8 mouse cellular contexts compared by ENCODE assay signal in the genomic region with DNA sequence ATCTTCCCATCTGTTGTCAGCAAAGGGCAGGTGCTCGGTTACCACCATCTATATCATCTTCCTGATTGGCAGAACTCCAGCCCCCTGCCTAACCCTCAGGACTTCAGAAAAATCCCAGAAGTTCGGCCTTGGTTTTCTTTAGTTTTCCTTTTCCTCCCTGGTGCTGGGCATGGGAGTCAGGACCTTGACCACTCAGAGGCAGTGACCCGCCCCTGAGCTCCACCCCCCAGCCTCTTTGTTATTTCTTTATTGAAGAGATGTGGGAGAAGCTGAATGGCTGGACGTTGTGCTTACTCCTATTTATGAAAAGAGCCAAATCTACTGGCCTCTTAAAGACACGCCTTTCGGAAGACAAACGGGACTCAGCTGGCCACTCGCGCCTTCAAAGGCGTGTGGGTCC. TPM values are rescaled to one million over a fixed set of nuclear protein-coding genes. Genes with fewer than 3 reads are reported as not detected.
DNase-seq lines count a peak whose midpoint lies in the region; ATAC-seq and TF ChIP-seq lines count a peak whose summit lies in the region.

No protein-coding gene starts in this region.

- DNase-seq in left cerebral cortex, adult 2 months (ENCODE audit: extremely low spot score in 1 of 2, low spot score in 2 of 2): no peak
- DNase-seq in left cerebral cortex, postnatal 14 days (ENCODE audit: low spot score in 2 of 2): no peak
- no peak for DNase-seq in left cerebral cortex, postnatal 36 days (ENCODE audit: low spot score in 2 of 2)
- no peak for DNase-seq in yolk sac, embryonic 10.5 days (ENCODE audit: low spot score)

- 3% methylated on average over 10 of the region's 10 CpGs for WGBS in heart, embryonic 16.5 days
- 5% methylated on average over 10 of the region's 10 CpGs for WGBS in limb, embryonic 13.5 days
- 7% methylated on average over 10 of the region's 10 CpGs for WGBS in midbrain, embryonic 12.5 days

- no peak for TF ChIP-seq CTCF in left cerebral cortex, adult 2 months (IDR thresholded peaks at IDR 0.05)

- H3K4me2 ChIP-seq in heart, embryonic 16.5 days (ENCODE audit: low read depth, low read length): peak overlapping the region; percentile 75
- peak overlapping the region; percentile 96 for H3K4me2 ChIP-seq in limb, embryonic 13.5 days (replicated peaks)
- H3K4me2 ChIP-seq in midbrain, embryonic 12.5 days (replicated peaks): peak overlapping the region; percentile 85

- peak overlapping the region; percentile 65 for H3K9ac ChIP-seq in heart, embryonic 16.5 days (ENCODE audit: low read length)
- peak overlapping the region; percentile 69 for H3K9ac ChIP-seq in limb, embryonic 13.5 days
- H3K9ac ChIP-seq in midbrain, embryonic 12.5 days (replicated peaks): peak overlapping the region; percentile 74

- intact Hi-C loops in left cerebral cortex, adult 2 months (cut with DNase I): no loop called here
- intact Hi-C loops in left cerebral cortex, postnatal 14 days (cut with DNase I): no loop called here
- intact Hi-C loops in left cerebral cortex, postnatal 36 days (cut with DNase I): no loop called here

- 0 out of 2 replicates have a peak, but pooled peaks have one; percentile 2 for ATAC-seq in common myeloid progenitor, adult 5-6 weeks (replicated peaks; ENCODE audit: low read depth, poor library complexity, severe bottlenecking)
- peak; percentile 23 for ATAC-seq in heart, embryonic 16.5 days (replicated peaks; ENCODE audit: extremely low read depth, insufficient read depth, low FRiP score)
- ATAC-seq in limb, embryonic 13.5 days (ENCODE audit: low FRiP score, low read depth): no peak
- no peak; the same call in 1 of the 2 replicates for ATAC-seq in midbrain, embryonic 12.5 days (ENCODE audit: low FRiP score, low read depth)

- no peaks in the 10 kb centered on the region for H3K36me3 ChIP-seq in heart, embryonic 16.5 days (ENCODE audit: control insufficient read depth, insufficient read depth)
- no peaks in the 10 kb centered on the region for H3K36me3 ChIP-seq in limb, embryonic 13.5 days
- H3K36me3 ChIP-seq in midbrain, embryonic 12.5 days: no peaks in the 10 kb centered on the region

- no peaks in the 10 kb centered on the region for H3K9me3 ChIP-seq in heart, embryonic 16.5 days (replicated peaks; ENCODE audit: control insufficient read depth, low read length)
- no peaks in the 10 kb centered on the region for H3K9me3 ChIP-seq in limb, embryonic 13.5 days
- H3K9me3 ChIP-seq in midbrain, embryonic 12.5 days: no peaks in the 10 kb centered on the region

- peak overlapping the region; percentile 93 for H3K27ac ChIP-seq in left cerebral cortex, adult 2 months
- peak overlapping the region; percentile 84 for H3K27ac ChIP-seq in heart, embryonic 16.5 days (ENCODE audit: low read length)
- peak overlapping the region; percentile 39; the same call in 1 of the 2 replicates for H3K27ac ChIP-seq in limb, embryonic 13.5 days
- H3K27ac ChIP-seq in midbrain, embryonic 12.5 days (replicated peaks): peak overlapping the region; percentile 87

- H3K27me3 ChIP-seq in heart, embryonic 16.5 days (ENCODE audit: control insufficient read depth, insufficient read depth, low read length): peaks cover 3% of the 10 kb centered on the region; the same call in 1 of the 2 replicates
- peaks cover 53% of the 10 kb centered on the region for H3K27me3 ChIP-seq in limb, embryonic 13.5 days
- peaks cover 34% of the 10 kb centered on the region for H3K27me3 ChIP-seq in midbrain, embryonic 12.5 days

- peak overlapping the region; percentile 60 for H3K4me3 ChIP-seq in left cerebral cortex, adult 2 months
- H3K4me3 ChIP-seq in heart, embryonic 16.5 days (ENCODE audit: low read length): peak overlapping the region; percentile 51
- H3K4me3 ChIP-seq in limb, embryonic 13.5 days: peak overlapping the region; percentile 69
- peak overlapping the region; percentile 73 for H3K4me3 ChIP-seq in midbrain, embryonic 12.5 days

- peaks cover 10% of the 10 kb centered on the region for H3K4me1 ChIP-seq in heart, embryonic 16.5 days (ENCODE audit: control insufficient read depth, insufficient read depth, low read length)
- H3K4me1 ChIP-seq in limb, embryonic 13.5 days: peaks cover 15% of the 10 kb centered on the region
- H3K4me1 ChIP-seq in midbrain, embryonic 12.5 days: peaks cover 16% of the 10 kb centered on the region

RNA-seq across cellular contexts. Expression of gene 6430548M08Rik, which starts 0.6 kb away (rescaled TPM):
- total RNA-seq in left cerebral cortex, adult 2 months (2021): 100 to 1,000 TPM; 234 to 249 TPM
- total RNA-seq in left cerebral cortex, postnatal 14 days (2021): 100 to 1,000 TPM; 134 to 145 TPM
- total RNA-seq in common myeloid progenitor, adult 5-6 weeks (2017): 0.68 and 9.3 TPM in 2 replicates
- 8.4 and 9.4 TPM in 2 replicates for polyA plus RNA-seq in heart, embryonic 16.5 days (2015; fragmentation: Nextera tagmentation; extraction: Ambion mirVana)
- polyA plus RNA-seq in limb, embryonic 13.5 days (2015; fragmentation: Nextera tagmentation; extraction: Ambion mirVana): 3.3 and 3.4 TPM in 2 replicates
- polyA plus RNA-seq in midbrain, embryonic 12.5 days (2016; fragmentation: Nextera tagmentation; extraction: Ambion mirVana): 16.6 and 20.8 TPM in 2 replicates
- total RNA-seq in left cerebral cortex, postnatal 36 days (2021): 100 to 1,000 TPM; 246 to 248 TPM

RNA-seq across cellular contexts. Expression of gene Zdhhc7, which starts 12.0 kb away (rescaled TPM):
- total RNA-seq in left cerebral cortex, adult 2 months (2021): 10 to 100 TPM; 33.5 to 38.5 TPM
- total RNA-seq in left cerebral cortex, postnatal 14 days (2021): 10 to 100 TPM; 36.0 to 44.1 TPM
- 9.7 and 19.6 TPM in 2 replicates for total RNA-seq in common myeloid progenitor, adult 5-6 weeks (2017)
- 35.8 and 37.8 TPM in 2 replicates for polyA plus RNA-seq in heart, embryonic 16.5 days (2015; fragmentation: Nextera tagmentation; extraction: Ambion mirVana)
- polyA plus RNA-seq in limb, embryonic 13.5 days (2015; fragmentation: Nextera tagmentation; extraction: Ambion mirVana): 31.6 and 32.8 TPM in 2 replicates
- polyA plus RNA-seq in midbrain, embryonic 12.5 days (2016; fragmentation: Nextera tagmentation; extraction: Ambion mirVana): 32.1 and 35.4 TPM in 2 replicates
- total RNA-seq in left cerebral cortex, postnatal 36 days (2021): 10 to 100 TPM; 31.0 to 36.0 TPM

Comparison
In these comparisons a context has a peak if more than half of its experiments do, and no peak if none do; other contexts are left out.
1. H3K27ac ChIP-seq: peak in every context shown above with its lines; median percentile 93 in left cerebral cortex, adult 2 months; 87 in midbrain, embryonic 12.5 days; 84 in heart, embryonic 16.5 days; 39 in limb, embryonic 13.5 days.
2. ATAC-seq: peak in common myeloid progenitor, adult 5-6 weeks (single experiment) and heart, embryonic 16.5 days (single experiment); none in limb, embryonic 13.5 days (single experiment) and midbrain, embryonic 12.5 days (single experiment).
3. RNA of gene 6430548M08Rik, which starts 0.6 kb away (total RNA-seq): 234 to 249 TPM in left cerebral cortex, adult 2 months, 246 to 248 TPM in left cerebral cortex, postnatal 36 days and 134 to 145 TPM in left cerebral cortex, postnatal 14 days; 0.68 to 9.3 TPM in common myeloid progenitor, adult 5-6 weeks; every median in the first group is over 10 times any median in the second.
4. Peak in every context shown above with its lines, with median percentiles within 50 percentile points of each other: H3K4me3 ChIP-seq, H3K4me2 ChIP-seq and H3K9ac ChIP-seq.